Mouse (Mus musculus) gastrocnemius, postnatal 4 days (tissue): ENCODE results near the gene Polr2l. TPM values are rescaled to one million over a fixed set of nuclear protein-coding genes. Genes with fewer than 3 reads are reported as not detected.
A peak's percentile ranks its signal among the peaks of the same experiment; 100 is the strongest.

ENCODE experiments used
- DNase-seq, 2 experiments: peaks; one replicate each; pipeline ENCODE4 v3.0.0; 2021 to 2022; ENCODE audit warnings: low spot score in 2 of 2, mixed read lengths in 2 of 2
- total RNA-seq, 2 experiments: library from RNA; stranded (reverse); gene quantifications; 2 replicates each; pipeline ENCODE4 v1.2.3; 2021

The Polr2l gene
- total RNA-seq, 2 experiments from 2014 or later, result 35.3 to 35.9 TPM

GRCm38 (mm10) chr7:141468522-141469211, 6.3 kb downstream of the Polr2l start:
- DNase-seq, result no peak

- no peak for DNase-seq
Measured at GRCm38 (mm10) chr7:141468164-141468521, 6.8 kb downstream of the Polr2l start.

- peak; percentile 80 to 89 for DNase-seq
Measured at GRCm38 (mm10) chr7:141467230-141468030, 7.5 kb downstream of the Polr2l start, which contains the start of gene Cd151. TSS of gene Cd151 (plus strand) at chr7:141467392.

GRCm38 (mm10) chr7:141466607-141467148, 8.3 kb downstream of the Polr2l start:
- DNase-seq, result no peak

GRCm38 (mm10) chr7:141466045-141466394, 8.9 kb downstream of the Polr2l start:
- DNase-seq, result no peak

- DNase-seq, result peak in 1 of 2 experiments; percentile 65
Measured at GRCm38 (mm10) chr7:141465388-141466044, 9.4 kb downstream of the Polr2l start.

GRCm38 (mm10) chr7:141464603-141465201, 10.2 kb downstream of the Polr2l start:
- DNase-seq, result no peak

GRCm38 (mm10) chr7:141463824-141464602, 10.9 kb downstream of the Polr2l start:
- DNase-seq, result no peak

GRCm38 (mm10) chr7:141462333-141462821, 12.6 kb downstream of the Polr2l start:
- no peak for DNase-seq

GRCm38 (mm10) chr7:141461521-141462332, 13.2 kb downstream of the Polr2l start:
- no peak for DNase-seq

- DNase-seq, result no peak
Measured at GRCm38 (mm10) chr7:141460391-141461113, 14.4 kb downstream of the Polr2l start, which contains the start of gene Cracr2b. TSS of gene Cracr2b (plus strand) at chr7:141461094.

- DNase-seq, result no peak
Measured at GRCm38 (mm10) chr7:141460001-141460390, 14.9 kb downstream of the Polr2l start.

- no peak for DNase-seq
Measured at GRCm38 (mm10) chr7:141459301-141459711, 15.6 kb downstream of the Polr2l start.

- no peak for DNase-seq
Measured at GRCm38 (mm10) chr7:141458661-141459060, 16.3 kb downstream of the Polr2l start.

GRCm38 (mm10) chr7:141457986-141458660, 16.8 kb downstream of the Polr2l start:
- DNase-seq, result no peak

- no peak for DNase-seq
Measured at GRCm38 (mm10) chr7:141457236-141457635, 17.7 kb downstream of the Polr2l start.

GRCm38 (mm10) chr7:141456739-141457138, 18.2 kb downstream of the Polr2l start:
- no peak for DNase-seq
